Mouse (Mus musculus) lung, adult 2 months (tissue): ENCODE measurements at regions not wholly inside any gene's neighbourhood (a gene's known extent, or its start where the extent isn't known, plus 50 kb on each side); places are given as distances from the start of the nearest gene placed in this dataset.

Experiments used
- CTCF ChIP-seq: fragments of 200-500 bp; IDR thresholded peaks from 2 replicates; pipeline ENCODE4 v1.5.1; 2011; ENCODE audit warnings: mild to moderate bottlenecking, low read length, control low read depth; ENCODE audit not compliant: insufficient read depth
- POLR2A ChIP-seq: fragments of 200-500 bp; IDR thresholded peaks from 2 replicates; pipeline ENCODE4 v1.6.1; 2011; ENCODE audit warnings: low read depth, mild to moderate bottlenecking, control low read depth, low read length, borderline replicate concordance; ENCODE audit errors: extremely low read depth

GRCm38 (mm10) chr2:18509317-18509716 is 116.7 kb upstream of the Dnajc1 start:
- TF ChIP-seq CTCF (no peak), POLR2A (no peak)
